Mouse (Mus musculus): ENCODE data around the gene Pax5. TPM values are rescaled to one million over a fixed set of nuclear protein-coding genes. Genes with fewer than 3 reads are reported as not detected.

Pax5 gene
- total RNA-seq, 2 experiments from 2014 or later = 0.05 to 0.99 TPM

GRCm38 (mm10) chr4:44664004-44664766 lies 46.1 kb downstream of the Pax5 start:
- DNase-seq = peak; percentile 18 to 23

GRCm38 (mm10) chr4:44663489-44663888 lies 46.8 kb downstream of the Pax5 start:
- no peak for DNase-seq

GRCm38 (mm10) chr4:44645181-44645580 lies 65.1 kb downstream of the Pax5 start:
- no peak for DNase-seq

GRCm38 (mm10) chr4:44641831-44642587 lies 68.3 kb downstream of the Pax5 start:
- DNase-seq = no peak

- DNase-seq = no peak
These were observed 74.7 kb downstream of the Pax5 start for GRCm38 (mm10) chr4:44635618-44636017.

- no peak for DNase-seq
These were observed 76.4 kb downstream of the Pax5 start for GRCm38 (mm10) chr4:44633694-44634524.

- no peak for DNase-seq
These were observed 80.2 kb downstream of the Pax5 start for GRCm38 (mm10) chr4:44630059-44630458.

- DNase-seq = no peak
These were observed 82.4 kb downstream of the Pax5 start for GRCm38 (mm10) chr4:44627890-44628289.

GRCm38 (mm10) chr4:44625108-44625424 lies 85.2 kb downstream of the Pax5 start:
- DNase-seq = no peak

- DNase-seq = no peak
These were observed 85.8 kb downstream of the Pax5 start for GRCm38 (mm10) chr4:44624232-44625107.

GRCm38 (mm10) chr4:44623435-44623727 lies 86.9 kb downstream of the Pax5 start:
- no peak for DNase-seq

- no peak for DNase-seq
These were observed 87.4 kb downstream of the Pax5 start for GRCm38 (mm10) chr4:44622682-44623434.

- DNase-seq = no peak
These were observed 90.0 kb downstream of the Pax5 start for GRCm38 (mm10) chr4:44620241-44620640.

GRCm38 (mm10) chr4:44614066-44614667 lies 96.1 kb downstream of the Pax5 start:
- DNase-seq = no peak

GRCm38 (mm10) chr4:44612392-44612791 lies 97.9 kb downstream of the Pax5 start:
- no peak for DNase-seq

GRCm38 (mm10) chr4:44605453-44605852 lies 104.8 kb downstream of the Pax5 start:
- DNase-seq = no peak

GRCm38 (mm10) chr4:44602257-44602801 lies 108.0 kb downstream of the Pax5 start:
- DNase-seq = no peak

- no peak for DNase-seq
These were observed 108.9 kb downstream of the Pax5 start for GRCm38 (mm10) chr4:44601370-44601769.

GRCm38 (mm10) chr4:44600875-44601274 lies 109.4 kb downstream of the Pax5 start:
- peak; percentile 28 to 34 for DNase-seq

- DNase-seq = no peak
These were observed 112.3 kb downstream of the Pax5 start for GRCm38 (mm10) chr4:44597965-44598364.

- DNase-seq = no peak
These were observed 117.2 kb downstream of the Pax5 start for GRCm38 (mm10) chr4:44593091-44593490.

Data from layer of hippocampus, postnatal 36 days (tissue).